In the genomic region with DNA sequence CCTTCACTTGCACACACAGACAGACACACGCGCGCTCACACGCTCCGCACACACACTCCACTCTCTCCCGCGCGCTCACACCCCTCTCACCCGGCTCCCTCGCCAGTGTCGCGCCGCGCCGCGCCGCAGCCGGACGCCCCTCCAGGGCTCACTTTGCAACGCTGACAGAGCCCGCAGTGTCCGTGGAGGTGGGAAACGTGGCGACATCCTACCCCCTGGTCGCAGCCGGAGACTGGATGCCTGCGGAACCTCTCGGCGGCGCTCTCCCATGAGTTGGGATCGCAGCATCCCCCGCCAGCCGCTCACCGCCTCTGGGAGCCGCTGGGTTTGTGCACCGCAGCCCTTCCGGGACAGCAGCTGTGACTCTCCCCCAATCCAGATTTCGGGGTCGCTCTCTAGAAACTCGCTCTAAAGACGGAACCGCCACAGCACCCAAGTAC, we compare ENCODE assay signal across 8 mouse cellular contexts. TPM values are rescaled to one million over a fixed set of nuclear protein-coding genes. Genes with fewer than 3 reads are reported as not detected.
A peak's percentile ranks its signal among the peaks of the same experiment; 100 is the strongest.
DNase-seq lines count a peak whose midpoint lies in the region; ATAC-seq and TF ChIP-seq lines count a peak whose summit lies in the region.

No protein-coding gene starts in this region.

- WGBS in forebrain, embryonic 13.5 days = under 1% methylated on average over 42 of the region's 42 CpGs
- under 1% methylated on average over 42 of the region's 42 CpGs for WGBS in hindbrain, postnatal 0 days
- WGBS in midbrain, embryonic 11.5 days = 0% methylated on average over 42 of the region's 42 CpGs

- ATAC-seq in forebrain, embryonic 13.5 days = no peak
- ATAC-seq in hindbrain, postnatal 0 days = no peak
- ATAC-seq in midbrain, embryonic 11.5 days (ENCODE audit: low FRiP score) = no peak

- peak overlapping the region; percentile 71 for H3K4me3 ChIP-seq in forebrain, embryonic 13.5 days
- H3K4me3 ChIP-seq in hindbrain, postnatal 0 days (ENCODE audit: low read length) = peak overlapping the region; percentile 74
- H3K4me3 ChIP-seq in midbrain, embryonic 11.5 days (ENCODE audit: low read depth, low read length) = peak overlapping the region; percentile 70

- no peaks in the 10 kb centered on the region for H3K36me3 ChIP-seq in forebrain, embryonic 13.5 days (ENCODE audit: poor library complexity, severe bottlenecking)
- no peaks in the 10 kb centered on the region for H3K36me3 ChIP-seq in hindbrain, postnatal 0 days (ENCODE audit: insufficient read depth, low read length)
- H3K36me3 ChIP-seq in midbrain, embryonic 11.5 days (ENCODE audit: control insufficient read depth, insufficient read depth, low read length) = no peaks in the 10 kb centered on the region

- H3K9ac ChIP-seq in forebrain, embryonic 13.5 days = peak overlapping the region; percentile 71
- H3K9ac ChIP-seq in hindbrain, postnatal 0 days (replicated peaks; ENCODE audit: low read length) = peak overlapping the region; percentile 67
- H3K9ac ChIP-seq in midbrain, embryonic 11.5 days (ENCODE audit: low read length) = peak overlapping the region; percentile 71

- intact Hi-C loops in left cerebral cortex, postnatal 14 days (cut with DNase I) = loop anchor here (5.0 to 10.0 kb wide), 4 partner anchors 170 to 610 kb away; no protein-coding TSS in a partner anchor

- H3K27ac ChIP-seq in forebrain, embryonic 13.5 days = peak overlapping the region; percentile 79
- H3K27ac ChIP-seq in hindbrain, postnatal 0 days = peak overlapping the region; percentile 96
- peak overlapping the region; percentile 73 for H3K27ac ChIP-seq in midbrain, embryonic 11.5 days (ENCODE audit: low read depth, low read length)

- peaks cover 36% of the 10 kb centered on the region for H3K27me3 ChIP-seq in forebrain, embryonic 13.5 days
- peaks cover 14% of the 10 kb centered on the region for H3K27me3 ChIP-seq in hindbrain, postnatal 0 days (ENCODE audit: insufficient read depth, low read length)
- peaks cover 19% of the 10 kb centered on the region for H3K27me3 ChIP-seq in midbrain, embryonic 11.5 days (ENCODE audit: control insufficient read depth, insufficient read depth, low read length)

- peak; percentile 31 to 52 for DNase-seq in layer of hippocampus, postnatal 25 days (ENCODE audit: extremely low spot score in 1 of 2, low spot score in 1 of 2)
- DNase-seq in layer of hippocampus, adult 9-10 months (ENCODE audit: low spot score) = no peak
- peak; percentile 49 to 51 for DNase-seq in adrenal gland, adult 18-20 months (ENCODE audit: low spot score in 2 of 2)
- DNase-seq in hindbrain, postnatal 0 days (ENCODE audit: low spot score) = no peak
- peak; percentile 96 for DNase-seq in midbrain, embryonic 11.5 days (ENCODE audit: low spot score, missing footprints)
- DNase-seq in thymus, postnatal 25 days = peak; percentile 55
- DNase-seq in left cerebral cortex, postnatal 14 days (ENCODE audit: low spot score in 2 of 2) = no peak

- H3K9me3 ChIP-seq in forebrain, embryonic 13.5 days (replicated peaks) = no peaks in the 10 kb centered on the region
- no peaks in the 10 kb centered on the region for H3K9me3 ChIP-seq in hindbrain, postnatal 0 days (ENCODE audit: low read length)
- H3K9me3 ChIP-seq in midbrain, embryonic 11.5 days (ENCODE audit: control insufficient read depth, low read length) = no peaks in the 10 kb centered on the region

- peaks cover 54% of the 10 kb centered on the region for H3K4me1 ChIP-seq in forebrain, embryonic 13.5 days
- H3K4me1 ChIP-seq in hindbrain, postnatal 0 days (ENCODE audit: insufficient read depth, low read length) = peaks cover 18% of the 10 kb centered on the region
- H3K4me1 ChIP-seq in midbrain, embryonic 11.5 days (ENCODE audit: control insufficient read depth, insufficient read depth, low read length) = peaks cover 35% of the 10 kb centered on the region

- H3K4me2 ChIP-seq in forebrain, embryonic 13.5 days = peak overlapping the region; percentile 97
- peak overlapping the region; percentile 100 for H3K4me2 ChIP-seq in hindbrain, postnatal 0 days (ENCODE audit: low read depth, low read length)
- H3K4me2 ChIP-seq in midbrain, embryonic 11.5 days = peak overlapping the region; percentile 85

- no peak; the same call in 1 of the 2 replicates for TF ChIP-seq CTCF in hindbrain, postnatal 0 days (IDR thresholded peaks at IDR 0.05; ENCODE audit: low read depth)

RNA-seq across cellular contexts. Expression of gene Nr4a3, which starts 0.3 kb away (rescaled TPM):
- 10 to 100 TPM; 60.7 to 82.9 TPM for total RNA-seq in layer of hippocampus, postnatal 25 days (2021)
- 100 to 1,000 TPM in 1 of 2 experiments, 10 to 100 TPM in 1; 77.9 to 107 TPM for total RNA-seq in adrenal gland, adult 18-20 months (2021)
- polyA plus RNA-seq in forebrain, embryonic 13.5 days (2015; fragmentation: Nextera tagmentation; extraction: Ambion mirVana) = 1.7 and 1.9 TPM in 2 replicates
- 2.1 and 2.9 TPM in 2 replicates for total RNA-seq in hindbrain, postnatal 0 days (2014; rRNA removed)
- polyA plus RNA-seq in hindbrain, postnatal 0 days (2015; fragmentation: Nextera tagmentation; extraction: Ambion mirVana) = 1.2 and 1.8 TPM in 2 replicates
- polyA plus RNA-seq in midbrain, embryonic 11.5 days (2014; fragmentation: Nextera tagmentation; extraction: Ambion mirVana) = 0.68 and 0.77 TPM in 2 replicates
- 10 to 100 TPM; 21.7 to 32.5 TPM for total RNA-seq in left cerebral cortex, postnatal 14 days (2021)

Comparison
In these comparisons a context has a peak if more than half of its experiments do, and no peak if none do; other contexts are left out.
1. DNase-seq: peak in layer of hippocampus, postnatal 25 days (2 of 2), adrenal gland, adult 18-20 months (2 of 2), midbrain, embryonic 11.5 days (single experiment) and thymus, postnatal 25 days (single experiment); none in layer of hippocampus, adult 9-10 months (single experiment), hindbrain, postnatal 0 days (single experiment) and left cerebral cortex, postnatal 14 days (0 of 2).
2. Peak in every context shown above with its lines, with median percentiles within 50 percentile points of each other: H3K27ac ChIP-seq, H3K4me2 ChIP-seq, H3K4me3 ChIP-seq and H3K9ac ChIP-seq.